Mouse (Mus musculus): ENCODE data around the gene Cox8b.

DNA sequence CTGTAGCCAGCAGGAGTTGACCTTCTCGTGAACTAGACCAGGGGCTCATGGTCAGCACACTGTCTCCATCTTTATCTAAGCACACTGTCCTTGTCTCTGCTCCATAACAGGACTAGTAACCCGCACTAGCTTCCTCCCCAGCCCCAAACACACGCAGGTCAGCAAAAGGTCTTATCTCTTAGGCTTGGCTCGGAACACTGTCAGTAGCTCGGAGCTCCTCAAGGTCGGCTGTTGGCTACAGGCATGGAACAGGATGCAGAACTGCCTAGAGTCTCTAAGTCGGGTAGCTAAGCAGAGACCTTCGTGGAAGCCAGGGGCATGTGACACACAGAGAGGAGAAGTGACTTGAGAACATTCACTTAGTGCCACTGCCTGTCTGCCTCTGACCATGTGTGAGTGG lies 47.9 kb upstream of the Cox8b start:
- TF ChIP-seq ZNF384 (IDR thresholded peaks at IDR 0.05; ENCODE audit: low read depth, low read length), result no peak
- no peak for TF ChIP-seq MAX (IDR thresholded peaks at IDR 0.05; ENCODE audit: low read length)
- no peak for TF ChIP-seq POLR2AphosphoS5 (IDR thresholded peaks at IDR 0.05; ENCODE audit: borderline replicate concordance, low read depth, low read length)
- TF ChIP-seq POLR2A (IDR thresholded peaks at IDR 0.05; ENCODE audit: control insufficient read depth in 1 of 2, insufficient read depth in 1 of 2, low read depth in 1 of 2, low read length in 2 of 2, poor library complexity in 1 of 2), result no peak
- TF ChIP-seq TCF12 (IDR thresholded peaks at IDR 0.05; ENCODE audit: low read depth, low read length), result no peak
- no peak for TF ChIP-seq BHLHE40 (IDR thresholded peaks at IDR 0.05; ENCODE audit: borderline replicate concordance, low read depth, low read length)
- no peak for TF ChIP-seq MYB (IDR thresholded peaks at IDR 0.05; ENCODE audit: low read depth, low read length)
- TF ChIP-seq CHD2 (IDR thresholded peaks at IDR 0.05; ENCODE audit: low read length), result no peak
- no peak for TF ChIP-seq MXI1 (IDR thresholded peaks at IDR 0.05; ENCODE audit: low read depth, low read length)
- no peak for TF ChIP-seq CTCF (IDR thresholded peaks at IDR 0.05 in 2 of 3, conservative IDR thresholded peaks at IDR 0.05 in 1 of 3; ENCODE audit: control insufficient read depth in 1 of 3, insufficient read depth in 1 of 3, low read depth in 2 of 3, low read length in 3 of 3, poor library complexity in 1 of 3, severe bottlenecking in 1 of 3)
